Mouse (Mus musculus) midbrain, embryonic 11.5 days (tissue): Measurements from ENCODE around the gene Pigt. TPM values are rescaled to one million over a fixed set of nuclear protein-coding genes. Genes with fewer than 3 reads are reported as not detected.

Experiments
- ATAC-seq: fragments of 200-750 bp; cut with Nextera tagmentation; 2 replicates; pipeline ENCODE4 v1.8.0; 2017; ENCODE audit warnings: moderate TSS enrichment, moderate library complexity; ENCODE audit not compliant: low FRiP score
- DNase-seq: peaks from one replicate; pipeline ENCODE4 v3.0.0; 2015; ENCODE audit warnings: low spot score; ENCODE audit errors: missing footprints
- H3K27ac ChIP-seq: fragments of 300-500 bp; sonication (generic); 2 replicates; pipeline ENCODE4 v1.5.1; 2014; ENCODE audit warnings: low read depth, low read length
- H3K27me3 ChIP-seq: fragments of 300-500 bp; sonication (generic); 2 replicates; pipeline ENCODE4 v1.6.1; 2014; ENCODE audit warnings: mild to moderate bottlenecking, low read length, moderate library complexity, mixed read lengths; ENCODE audit not compliant: control insufficient read depth, insufficient read depth
- H3K36me3 ChIP-seq: fragments of 300-500 bp; sonication (generic); 2 replicates; pipeline ENCODE4 v1.6.1; 2014; ENCODE audit warnings: mild to moderate bottlenecking, low read length, moderate library complexity, mixed read lengths; ENCODE audit not compliant: control insufficient read depth, insufficient read depth
- H3K4me1 ChIP-seq: fragments of 300-500 bp; sonication (generic); 2 replicates; pipeline ENCODE4 v1.6.1; 2014; ENCODE audit warnings: low read length; ENCODE audit not compliant: control insufficient read depth, insufficient read depth
- H3K4me2 ChIP-seq: fragments of 300-500 bp; sonication (generic); 2 replicates; pipeline ENCODE4 v1.6.1; 2014; ENCODE audit warnings: mild to moderate bottlenecking, moderate library complexity
- H3K4me3 ChIP-seq: fragments of 300-500 bp; sonication (generic); 2 replicates; pipeline ENCODE4 v1.5.1; 2014; ENCODE audit warnings: low read depth, low read length
- H3K9ac ChIP-seq: fragments of 300-500 bp; sonication (generic); 2 replicates; pipeline ENCODE4 v1.6.1; 2014; ENCODE audit warnings: low read length
- H3K9me3 ChIP-seq: fragments of 300-500 bp; sonication (generic); 2 replicates; pipeline ENCODE4 v1.6.1; 2016; ENCODE audit warnings: low read length; ENCODE audit not compliant: control insufficient read depth
- WGBS: fragments of 180-500 bp; shearing (Covaris S2); extraction: QIAGEN DNeasy Blood & Tissue Kit; methylation state at CpG from one replicate; pipeline ENCODE4 v1.1.7; 2014; 5-methylcytosine and 5-hydroxymethylcytosine counted together
- polyA plus RNA-seq: library from polyadenylated mRNA; unstranded; fragments of >200 nt; fragmentation: Nextera tagmentation; extraction: Ambion mirVana; gene quantifications from 2 replicates; pipeline ENCODE4 v1.2.1, GENCODE M21; 2014

Pigt gene
- polyA plus RNA-seq, 1 experiment from 2014 or later = 51.9 TPM

- Histone ChIP-seq H3K4me1 (no peaks in the 10 kb centered on the region), H3K9ac (no peak overlapping the region), H3K27ac (no peak overlapping the region), H3K4me2 (no peak overlapping the region), H3K36me3 (no peaks in the 10 kb centered on the region), H3K9me3 (no peaks in the 10 kb centered on the region), H3K27me3 (no peaks in the 10 kb centered on the region), H3K4me3 (no peak overlapping the region)
- 72% methylated on average over 5 of the region's 5 CpGs for WGBS
- no peak for ATAC-seq
- DNase-seq = no peak
Measured at GRCm38 (mm10) chr2:164528557-164528956, 31.2 kb downstream of the Pigt start.

- no peaks in the 10 kb centered on the region for H3K36me3 ChIP-seq
- H3K4me3 ChIP-seq = no peak overlapping the region
- no peaks in the 10 kb centered on the region for H3K27me3 ChIP-seq
- H3K27ac ChIP-seq = no peak overlapping the region
- WGBS = 5% methylated on average over 3 of the region's 3 CpGs
- DNase-seq (peak; percentile 97), ATAC-seq (no peak)
- no peaks in the 10 kb centered on the region for H3K4me1 ChIP-seq
- no peak overlapping the region for H3K9ac ChIP-seq
- H3K9me3 ChIP-seq = no peaks in the 10 kb centered on the region
- no peak overlapping the region for H3K4me2 ChIP-seq
Measured at GRCm38 (mm10) chr2:164531169-164531568, 33.8 kb downstream of the Pigt start.

GRCm38 (mm10) chr2:164534315-164534714 is 37.0 kb downstream of the Pigt start:
- H3K27me3 ChIP-seq = no peaks in the 10 kb centered on the region
- H3K4me3 ChIP-seq = no peak overlapping the region
- H3K27ac ChIP-seq = no peak overlapping the region
- DNase-seq = no peak
- H3K36me3 ChIP-seq = no peaks in the 10 kb centered on the region
- ATAC-seq = no peak
- H3K4me2 ChIP-seq = no peak overlapping the region
- no peaks in the 10 kb centered on the region for H3K4me1 ChIP-seq
- H3K9ac ChIP-seq = no peak overlapping the region
- WGBS = 84% methylated on average over 10 of the region's 10 CpGs
- H3K9me3 ChIP-seq = no peaks in the 10 kb centered on the region

- H3K4me3 ChIP-seq = no peak overlapping the region
- H3K9me3 ChIP-seq = no peaks in the 10 kb centered on the region
- no peak overlapping the region for H3K27ac ChIP-seq
- H3K27me3 ChIP-seq = no peaks in the 10 kb centered on the region
- no peak overlapping the region for H3K4me2 ChIP-seq
- ATAC-seq (no peak), DNase-seq (no peak)
- no peak overlapping the region for H3K9ac ChIP-seq
- H3K36me3 ChIP-seq = no peaks in the 10 kb centered on the region
- no peaks in the 10 kb centered on the region for H3K4me1 ChIP-seq
- 89% methylated on average over 4 of the region's 4 CpGs for whole genome bisulfite sequencing
Measured at GRCm38 (mm10) chr2:164537003-164537402, 39.7 kb downstream of the Pigt start.

- H3K4me2 ChIP-seq = no peak overlapping the region
- no peak for ATAC-seq
- WGBS = 54% methylated on average over 8 of the region's 8 CpGs
Measured at GRCm38 (mm10) chr2:164540652-164541427, 43.5 kb downstream of the Pigt start.

GRCm38 (mm10) chr2:164542132-164542531 is 44.8 kb downstream of the Pigt start:
- H3K9me3 ChIP-seq = no peaks in the 10 kb centered on the region
- ATAC-seq = no peak

More at GRCm38 (mm10) chr2:164540652-164541427, 43.5 kb downstream of the Pigt start:
- H3K4me3 ChIP-seq = no peak overlapping the region
- H3K9ac ChIP-seq = no peak overlapping the region
- no peak overlapping the region for H3K27ac ChIP-seq
- H3K36me3 ChIP-seq = no peaks in the 10 kb centered on the region
- no peaks in the 10 kb centered on the region for H3K9me3 ChIP-seq
- DNase-seq = no peak
- H3K27me3 ChIP-seq = no peaks in the 10 kb centered on the region
- H3K4me1 ChIP-seq = no peaks in the 10 kb centered on the region

GRCm38 (mm10) chr2:164542598-164542997 is 45.3 kb downstream of the Pigt start:
- WGBS = 86% methylated on average over 7 of the region's 7 CpGs
- ATAC-seq = no peak
- no peak overlapping the region for H3K4me2 ChIP-seq

More at GRCm38 (mm10) chr2:164542132-164542531, 44.8 kb downstream of the Pigt start:
- Histone ChIP-seq H3K4me3 (no peak overlapping the region), H3K9ac (no peak overlapping the region), H3K4me2 (no peak overlapping the region), H3K27me3 (no peaks in the 10 kb centered on the region), H3K4me1 (no peaks in the 10 kb centered on the region), H3K36me3 (no peaks in the 10 kb centered on the region), H3K27ac (no peak overlapping the region)
- 72% methylated on average over 5 of the region's 5 CpGs for whole genome bisulfite sequencing
- DNase-seq = no peak

GRCm38 (mm10) chr2:164543745-164544144 is 46.4 kb downstream of the Pigt start:
- no peaks in the 10 kb centered on the region for H3K27me3 ChIP-seq
- DNase-seq = no peak
- no peak for ATAC-seq
- WGBS = 72% methylated on average over 2 of the region's 2 CpGs
- H3K9ac ChIP-seq = no peak overlapping the region
- H3K4me3 ChIP-seq = no peak overlapping the region
- no peaks in the 10 kb centered on the region for H3K4me1 ChIP-seq
- H3K27ac ChIP-seq = no peak overlapping the region
- H3K4me2 ChIP-seq = no peak overlapping the region
- H3K36me3 ChIP-seq = no peaks in the 10 kb centered on the region
- no peaks in the 10 kb centered on the region for H3K9me3 ChIP-seq

More at GRCm38 (mm10) chr2:164542598-164542997, 45.3 kb downstream of the Pigt start:
- Histone ChIP-seq H3K4me1 (no peaks in the 10 kb centered on the region), H3K9ac (no peak overlapping the region), H3K9me3 (no peaks in the 10 kb centered on the region), H3K27me3 (no peaks in the 10 kb centered on the region), H3K27ac (no peak overlapping the region), H3K36me3 (no peaks in the 10 kb centered on the region), H3K4me3 (no peak overlapping the region)
- DNase-seq = no peak

GRCm38 (mm10) chr2:164544454-164545097 is 47.3 kb downstream of the Pigt start:
- ATAC-seq (no peak), DNase-seq (no peak)
- no peaks in the 10 kb centered on the region for H3K36me3 ChIP-seq
- no peaks in the 10 kb centered on the region for H3K4me1 ChIP-seq
- no peaks in the 10 kb centered on the region for H3K27me3 ChIP-seq
- H3K9ac ChIP-seq = no peak overlapping the region
- 54% methylated on average over 5 of the region's 5 CpGs for WGBS
- H3K4me3 ChIP-seq = no peak overlapping the region
- no peak overlapping the region for H3K27ac ChIP-seq
- no peak overlapping the region for H3K4me2 ChIP-seq
- H3K9me3 ChIP-seq = no peaks in the 10 kb centered on the region
